Mouse (Mus musculus) thymus, adult 2 months (tissue): ENCODE results near the gene Bag5.

Source experiments
- CTCF ChIP-seq: fragments of 200-500 bp; IDR thresholded peaks from 2 replicates; pipeline ENCODE4 v1.5.1; 2012; ENCODE audit warnings: mild to moderate bottlenecking, control low read depth, low read length, moderate library complexity, borderline replicate concordance; ENCODE audit not compliant: control insufficient read depth, poor library complexity, insufficient read depth; ENCODE audit errors: extremely low read depth
- POLR2A ChIP-seq: fragments of 200-500 bp; IDR thresholded peaks from 2 replicates; pipeline ENCODE4 v1.6.1; 2012; ENCODE audit warnings: mild to moderate bottlenecking, low read length, control low read depth, moderate library complexity; ENCODE audit not compliant: control insufficient read depth, poor library complexity, insufficient read depth; ENCODE audit errors: extremely low read depth

DNA sequence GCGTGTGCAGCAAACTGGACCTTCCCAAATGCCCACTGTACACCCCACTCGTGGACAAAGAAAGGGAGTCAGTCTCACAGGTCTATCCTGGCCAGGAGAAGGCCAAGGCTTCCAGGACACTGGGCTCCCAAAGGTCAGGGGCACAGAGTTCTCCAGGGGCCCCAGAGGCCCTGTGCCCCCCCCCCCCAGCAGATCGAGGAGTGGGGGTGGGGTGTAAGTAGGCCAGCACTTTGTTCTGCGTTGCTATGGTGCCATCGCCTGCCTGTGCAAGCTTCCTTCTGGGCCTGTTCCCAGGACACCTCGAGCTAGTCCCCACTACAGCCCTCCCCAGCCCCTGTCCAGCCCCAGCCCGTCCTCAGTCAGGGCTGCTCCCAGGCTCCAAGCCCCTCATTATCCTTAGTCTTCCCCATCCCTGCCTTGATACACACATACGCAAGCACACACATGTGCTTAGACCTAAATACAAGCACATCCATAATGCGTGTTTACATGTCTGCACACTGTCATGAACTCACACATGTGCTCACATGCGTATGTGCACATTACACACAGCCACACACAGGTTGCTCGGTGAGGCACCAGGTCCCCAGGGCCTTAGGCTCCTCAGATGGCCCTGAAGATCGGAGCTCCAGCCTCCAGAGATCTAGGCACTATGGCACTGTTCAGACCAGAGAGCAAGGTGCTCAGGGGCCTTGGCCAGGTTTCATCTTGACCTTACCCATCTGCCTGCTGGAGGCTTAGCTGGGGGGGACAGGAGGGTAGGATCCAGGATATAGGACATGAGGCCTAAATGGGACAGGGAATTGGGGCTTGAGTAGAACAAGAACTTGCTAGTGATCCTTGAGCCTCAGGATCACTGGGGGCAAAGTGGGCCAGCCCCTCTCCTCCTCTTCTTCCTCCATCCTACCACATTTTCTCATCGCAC, 17.9 kb downstream of the Bag5 start:
- no peak for TF ChIP-seq POLR2A
- TF ChIP-seq CTCF = no peak
